Mouse (Mus musculus) megakaryocyte-erythroid progenitor cell, adult 5-6 weeks (primary cell): ENCODE results near the gene Fcgr1. TPM values are rescaled to one million over a fixed set of nuclear protein-coding genes. Genes with fewer than 3 reads are reported as not detected.

Source experiments
- ATAC-seq: replicated peaks from 2 replicates; pipeline ENCODE4 v1.8.0; 2016; ENCODE audit warnings: mild to moderate bottlenecking, inconsistent platforms; ENCODE audit not compliant: severe bottlenecking, poor library complexity, low FRiP score, low TSS enrichment
- total RNA-seq, 2 experiments: library from RNA; stranded (forward) in 1 of 2; stranded (reverse) in 1 of 2; fragments of 200-1000, 215-1000 nt in 1 of 2; fragments of >200 nt in 1 of 2; fragmentation: Nextera tagmentation in 1 of 2; gene quantifications; 2 replicates each; pipeline ENCODE4 v1.2.3; 2014 to 2017

The Fcgr1 gene
- total RNA-seq, 2 experiments from 2014 or later = not detected

DNA sequence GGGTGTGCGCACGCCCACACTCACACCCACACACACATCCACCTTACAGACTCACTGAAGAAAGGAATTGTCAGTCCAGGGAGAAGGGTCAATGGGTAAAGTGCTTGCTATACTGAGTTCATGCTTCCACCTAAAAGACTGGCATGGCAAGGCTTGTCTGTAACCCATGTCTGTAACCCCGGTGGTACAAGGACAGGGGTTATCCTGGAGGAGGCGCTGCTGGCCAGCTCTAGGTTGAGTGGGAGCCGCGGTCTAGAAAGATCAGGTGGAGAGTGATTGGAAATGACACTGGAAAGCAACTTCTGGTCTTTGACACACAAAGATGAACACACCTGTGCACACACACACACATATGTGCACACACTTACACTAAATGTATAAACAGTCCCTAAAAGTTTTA lies 13.1 kb downstream of the Fcgr1 start:
- ATAC-seq = no peak

DNA sequence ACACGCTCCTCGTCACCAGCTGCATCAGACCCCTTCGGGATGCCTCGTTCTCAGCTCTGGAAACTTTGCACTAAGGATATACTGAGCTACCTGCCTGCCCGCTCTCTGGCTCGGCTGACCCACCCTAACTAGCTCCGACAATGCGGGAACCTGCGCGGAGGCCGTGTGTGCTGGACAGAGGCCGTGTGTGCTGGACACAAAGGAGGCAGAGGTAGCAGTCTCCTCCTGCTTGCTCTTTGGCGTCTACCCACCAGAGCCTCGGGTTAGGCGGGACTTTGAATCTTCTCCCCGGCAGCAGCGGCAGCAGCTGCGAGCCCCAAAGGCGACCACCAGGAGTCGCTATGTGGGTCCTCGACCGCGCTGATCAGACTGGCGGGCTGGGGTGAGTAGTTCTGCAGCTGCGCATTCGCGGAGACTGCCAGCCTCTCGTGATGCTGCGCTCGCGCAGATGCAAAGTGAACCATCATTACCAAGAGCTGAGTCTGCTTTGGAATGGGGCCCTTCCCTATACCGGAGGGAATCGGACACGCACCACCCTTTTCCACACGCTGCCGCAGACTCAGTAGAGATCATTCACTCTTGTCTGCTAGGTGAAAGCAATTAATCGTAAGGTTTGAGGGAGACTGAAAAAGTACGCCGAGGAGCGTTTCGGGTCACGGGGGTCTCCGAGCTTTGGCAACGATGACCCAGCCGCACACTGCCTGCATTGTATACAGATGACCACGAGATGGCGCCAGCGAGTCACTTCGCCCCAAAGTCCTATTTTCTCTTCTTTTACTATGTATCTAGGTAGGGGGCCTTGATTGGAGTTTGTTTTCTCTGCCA lies 15.8 kb downstream of the Fcgr1 start:
- peak; percentile 93 for ATAC-seq

DNA sequence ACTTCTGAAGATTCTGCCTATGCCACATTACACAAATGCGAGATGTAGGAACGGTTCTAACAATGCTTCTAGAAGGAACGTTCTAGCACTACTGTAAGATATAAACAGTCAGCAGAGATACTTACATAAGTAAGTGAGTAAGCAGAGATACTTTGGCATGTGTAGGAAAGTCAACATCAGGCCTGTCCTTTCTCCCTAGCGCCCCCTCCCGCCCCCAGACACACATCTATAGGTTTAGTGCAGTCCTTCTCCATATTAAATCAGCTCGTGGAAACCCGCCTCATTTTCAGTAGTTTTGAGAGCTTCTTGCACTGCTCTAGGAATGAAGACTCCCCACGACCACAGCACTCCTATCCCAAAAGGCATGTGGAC lies 16.4 kb downstream of the Fcgr1 start:
- peak; percentile 62 for ATAC-seq

DNA sequence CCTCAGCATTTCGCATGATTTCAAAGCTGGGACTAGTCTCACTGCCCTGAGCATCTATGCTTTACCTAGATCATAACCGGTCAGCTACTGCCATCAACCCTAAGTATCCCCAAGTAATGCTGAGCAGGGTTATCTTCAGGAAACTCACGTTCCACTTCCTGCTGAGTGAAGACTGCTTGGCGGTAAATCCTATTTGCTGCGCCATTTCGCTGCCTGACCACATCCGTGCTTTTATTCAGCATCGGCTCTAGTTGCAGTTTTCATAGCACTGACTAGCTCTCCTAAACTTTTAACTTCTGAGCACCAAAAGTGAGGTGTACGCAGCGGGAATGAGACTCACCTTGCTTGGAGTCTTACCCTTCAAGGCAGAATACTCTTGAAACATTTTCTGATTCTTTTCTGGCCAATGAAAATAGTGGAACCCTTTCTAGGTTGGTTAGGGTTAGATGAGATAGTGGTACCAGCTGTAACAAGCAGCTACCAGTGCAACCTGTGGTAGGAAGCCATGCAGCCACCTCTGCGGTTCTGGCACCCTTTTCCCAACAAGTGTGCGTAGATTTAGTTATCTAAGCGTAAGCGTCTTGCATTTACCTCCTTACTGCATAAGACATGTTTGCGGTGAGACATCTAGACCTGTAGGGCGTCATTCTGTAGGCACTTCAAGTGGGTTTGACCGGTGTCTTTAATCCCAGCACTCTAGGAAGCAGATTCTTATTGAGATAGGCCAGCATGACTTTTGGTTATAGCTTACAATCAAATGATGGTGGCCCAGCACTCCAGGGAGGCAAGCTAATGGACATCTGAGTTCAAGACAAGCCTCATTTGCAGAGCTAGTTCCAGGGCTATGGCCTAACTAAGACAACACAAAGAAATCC lies 19.9 kb downstream of the Fcgr1 start:
- ATAC-seq = no peak

DNA sequence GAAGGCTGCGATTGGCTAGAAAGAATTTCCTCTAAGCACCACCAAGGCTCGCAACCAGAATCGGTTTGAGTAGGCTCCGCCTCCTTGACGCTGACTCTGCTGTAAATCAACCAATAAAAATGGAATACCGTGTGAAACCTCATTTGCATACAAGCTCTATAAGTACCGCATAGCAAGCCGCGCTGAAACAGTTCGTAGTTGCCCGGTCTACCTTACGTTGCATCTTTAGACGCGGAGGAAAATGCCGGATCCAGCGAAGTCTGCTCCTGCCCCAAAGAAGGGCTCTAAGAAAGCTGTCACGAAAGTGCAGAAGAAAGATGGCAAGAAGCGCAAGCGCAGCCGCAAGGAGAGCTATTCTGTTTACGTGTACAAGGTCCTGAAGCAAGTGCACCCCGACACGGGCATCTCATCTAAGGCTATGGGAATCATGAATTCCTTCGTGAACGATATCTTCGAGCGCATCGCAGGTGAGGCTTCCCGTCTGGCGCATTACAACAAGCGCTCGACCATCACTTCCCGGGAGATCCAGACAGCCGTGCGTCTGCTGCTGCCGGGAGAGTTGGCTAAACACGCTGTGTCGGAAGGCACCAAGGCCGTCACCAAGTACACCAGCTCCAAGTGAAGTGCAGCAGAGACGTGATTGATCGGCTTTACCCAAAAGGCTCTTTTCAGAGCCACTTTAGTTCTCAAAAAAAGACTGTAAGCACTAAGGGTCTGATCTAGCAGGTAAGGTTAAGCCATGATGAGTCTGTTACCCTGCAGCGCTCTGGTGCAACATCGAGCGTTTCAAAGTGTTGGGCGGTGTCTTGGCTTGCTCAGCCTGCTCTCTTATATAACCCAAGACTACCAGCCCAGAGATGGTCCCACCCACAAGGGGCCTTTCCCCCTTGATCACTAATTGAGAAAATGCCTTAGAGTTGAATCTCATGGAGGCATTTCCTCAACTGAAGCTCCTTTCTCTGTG lies 24.0 kb downstream of the Fcgr1 start, which contains the start of gene Hist2h2bb:
Hist2h2bb (plus strand) TSS at position 242 of the 964 bp plus-strand sequence.
- ATAC-seq = peak; percentile 90

DNA sequence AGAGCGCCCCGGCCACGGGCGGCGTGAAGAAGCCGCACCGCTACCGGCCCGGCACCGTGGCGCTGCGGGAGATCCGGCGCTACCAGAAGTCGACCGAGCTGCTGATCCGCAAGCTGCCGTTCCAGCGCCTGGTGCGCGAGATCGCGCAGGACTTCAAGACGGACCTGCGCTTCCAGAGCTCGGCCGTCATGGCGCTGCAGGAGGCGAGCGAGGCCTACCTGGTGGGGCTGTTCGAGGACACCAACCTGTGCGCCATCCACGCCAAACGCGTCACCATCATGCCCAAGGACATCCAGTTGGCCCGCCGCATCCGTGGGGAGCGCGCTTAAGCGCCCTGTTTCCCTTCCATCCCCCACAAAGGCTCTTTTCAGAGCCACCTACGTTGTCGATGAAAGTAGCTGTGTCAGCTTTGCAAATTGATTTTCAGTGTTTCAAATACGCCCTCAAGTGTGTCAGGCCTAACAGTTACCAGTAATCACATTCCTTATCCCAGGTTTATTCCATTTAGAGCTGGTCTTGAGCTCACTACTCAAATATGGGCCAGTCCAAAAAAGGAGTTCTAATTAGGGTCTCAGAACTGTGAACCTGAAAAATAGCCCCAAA lies 24.9 kb downstream of the Fcgr1 start:
- peak; percentile 36 for ATAC-seq

DNA sequence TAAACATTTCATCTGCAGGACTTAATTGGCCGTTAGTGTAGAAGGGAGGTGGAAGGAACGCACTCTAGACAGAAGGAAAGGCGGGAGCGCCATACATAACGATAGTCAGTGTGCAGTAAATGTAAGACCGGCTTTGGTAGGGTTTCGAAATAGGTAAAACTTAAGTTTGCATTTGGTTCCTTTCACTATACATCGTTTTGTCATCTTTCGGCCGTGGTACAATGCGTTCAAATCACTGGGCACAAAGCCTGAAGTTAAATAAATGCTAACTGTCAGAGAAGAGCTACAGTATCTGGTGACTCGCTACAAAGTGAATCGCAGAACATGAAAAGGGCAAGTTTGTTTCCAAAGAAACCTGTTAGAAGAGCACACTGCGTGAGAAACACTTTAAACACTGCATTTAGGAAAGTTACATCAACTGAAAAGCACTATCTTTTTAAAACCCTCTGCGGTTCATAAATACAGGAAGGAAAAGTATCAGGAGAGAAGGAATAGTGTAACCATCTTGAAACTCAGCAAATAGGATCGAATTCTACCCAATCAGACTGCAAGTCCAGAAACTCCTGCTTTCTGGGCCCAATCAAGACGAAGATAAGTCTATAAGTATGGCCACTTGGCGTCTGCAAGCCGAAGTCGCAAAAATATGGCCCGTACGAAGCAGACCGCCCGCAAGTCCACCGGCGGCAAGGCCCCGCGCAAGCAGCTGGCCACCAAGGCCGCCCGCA lies 25.6 kb downstream of the Fcgr1 start, which contains the start of gene Hist2h3b:
Hist2h3b (plus strand) TSS at position 604 of the 725 bp plus-strand sequence.
- ATAC-seq = peak; percentile 36; the same call in 1 of the 2 replicates

DNA sequence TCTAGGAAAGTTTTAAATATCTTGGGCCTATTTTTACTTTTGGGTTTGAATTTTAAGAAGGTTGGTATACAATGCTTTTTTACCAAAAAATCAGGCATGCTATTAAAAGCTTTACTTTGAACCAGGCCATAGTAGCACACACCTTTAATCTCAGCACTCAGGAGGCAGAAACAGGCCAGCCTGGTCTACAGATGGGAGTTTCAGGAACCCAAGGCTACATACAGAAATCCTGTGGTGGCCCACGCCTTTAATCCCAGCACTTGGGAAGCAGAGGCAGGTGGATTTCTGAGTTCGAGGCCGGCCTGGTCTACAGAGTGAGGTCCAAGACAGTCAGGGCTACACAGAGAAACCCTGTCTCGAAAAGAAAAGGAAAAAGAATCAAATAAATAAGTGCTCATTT lies 26.2 kb downstream of the Fcgr1 start:
- ATAC-seq = no peak

DNA sequence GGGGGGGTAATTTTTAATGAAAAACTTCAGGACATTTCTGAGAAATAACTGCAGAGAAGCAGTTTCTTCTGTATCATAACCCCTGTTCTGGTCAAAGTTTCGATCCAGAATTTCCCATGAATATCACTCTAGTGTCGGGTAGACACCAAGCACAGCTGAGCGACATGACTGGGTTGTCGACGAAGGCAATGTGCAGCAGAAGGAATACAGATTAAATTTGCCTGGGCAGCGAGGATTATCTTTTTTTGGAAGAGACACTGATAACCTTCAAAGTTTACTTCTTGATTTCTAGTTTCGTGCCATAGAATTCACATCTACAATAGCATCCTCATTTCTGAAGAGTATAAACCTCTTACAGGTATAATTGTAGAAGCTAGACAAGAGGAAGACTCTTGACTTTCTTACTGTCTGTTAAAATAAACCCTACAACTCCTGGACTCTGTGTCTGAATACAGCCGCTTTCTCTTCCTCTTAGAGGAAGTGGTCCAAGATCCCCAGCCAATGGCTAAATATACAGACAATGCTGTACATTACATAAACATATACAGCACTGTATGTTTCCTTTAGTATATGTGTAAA lies 27.5 kb downstream of the Fcgr1 start:
- no peak for ATAC-seq

DNA sequence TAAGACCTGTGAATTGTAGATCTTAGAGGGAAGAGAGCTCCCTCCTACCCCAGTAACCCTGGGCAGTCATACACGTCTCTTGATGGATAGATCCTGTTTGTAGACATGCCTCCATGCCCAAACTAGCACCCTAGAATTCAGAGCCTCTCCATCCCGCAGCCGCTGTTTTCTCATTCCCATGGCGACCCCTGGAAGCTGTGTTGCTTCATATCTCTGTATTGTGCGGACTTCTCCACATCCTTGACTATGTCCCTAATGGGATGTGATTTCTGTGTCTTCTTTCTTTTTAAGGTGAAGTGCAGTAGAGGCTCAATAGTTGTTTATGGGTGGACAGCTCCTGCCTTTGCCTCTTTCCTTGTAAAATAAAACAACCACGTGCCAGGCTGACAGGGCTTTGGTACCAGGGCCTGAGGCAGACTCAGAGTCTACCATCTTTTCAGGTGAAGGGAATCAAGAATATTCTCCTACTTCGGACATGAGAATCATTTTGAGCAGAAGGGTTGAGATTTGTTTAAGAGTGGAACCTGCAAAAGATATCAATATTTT lies 29.3 kb downstream of the Fcgr1 start:
- no peak for ATAC-seq

DNA sequence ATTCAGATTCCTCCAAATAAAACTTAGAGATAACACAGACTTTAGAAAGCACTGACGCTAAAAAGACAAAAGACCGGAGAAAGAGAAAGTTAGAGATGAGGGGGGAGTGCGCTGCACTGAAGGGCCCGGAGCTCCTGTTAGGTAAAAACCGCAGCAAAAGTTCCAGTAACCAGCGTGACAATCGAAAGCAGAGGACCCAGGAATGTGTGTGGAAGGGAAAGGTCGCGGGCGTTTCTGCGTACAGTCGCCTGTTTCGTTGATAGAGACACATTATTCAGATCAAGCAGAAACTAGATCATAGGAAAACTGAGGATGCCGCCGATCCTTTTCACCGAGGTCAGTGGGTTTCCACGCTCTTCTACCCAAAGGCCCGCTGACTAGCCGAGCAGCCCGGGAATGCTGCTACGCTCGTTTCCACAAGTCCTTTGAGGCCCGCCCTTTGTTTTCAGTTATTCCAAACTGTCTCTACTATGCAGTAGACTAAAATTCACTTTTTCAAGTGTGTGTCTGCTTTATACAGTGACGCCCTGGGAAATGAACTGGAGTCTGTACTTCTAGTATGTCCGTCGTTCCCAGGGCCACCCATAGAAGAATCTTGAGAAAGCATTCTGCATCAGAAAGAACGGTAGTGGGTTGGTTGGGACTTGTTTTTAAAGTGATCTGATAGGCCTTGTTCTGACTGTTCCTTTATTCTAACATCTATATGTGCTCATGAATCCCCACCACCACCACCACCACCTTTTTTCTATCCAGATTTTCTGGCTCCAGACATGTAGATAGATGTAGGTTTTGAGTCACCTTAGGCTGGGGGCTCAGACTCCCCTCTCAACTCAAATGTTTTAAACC lies 30.0 kb downstream of the Fcgr1 start:
- 0 out of 2 replicates have a peak, but pooled peaks have one; percentile 9 for ATAC-seq

DNA sequence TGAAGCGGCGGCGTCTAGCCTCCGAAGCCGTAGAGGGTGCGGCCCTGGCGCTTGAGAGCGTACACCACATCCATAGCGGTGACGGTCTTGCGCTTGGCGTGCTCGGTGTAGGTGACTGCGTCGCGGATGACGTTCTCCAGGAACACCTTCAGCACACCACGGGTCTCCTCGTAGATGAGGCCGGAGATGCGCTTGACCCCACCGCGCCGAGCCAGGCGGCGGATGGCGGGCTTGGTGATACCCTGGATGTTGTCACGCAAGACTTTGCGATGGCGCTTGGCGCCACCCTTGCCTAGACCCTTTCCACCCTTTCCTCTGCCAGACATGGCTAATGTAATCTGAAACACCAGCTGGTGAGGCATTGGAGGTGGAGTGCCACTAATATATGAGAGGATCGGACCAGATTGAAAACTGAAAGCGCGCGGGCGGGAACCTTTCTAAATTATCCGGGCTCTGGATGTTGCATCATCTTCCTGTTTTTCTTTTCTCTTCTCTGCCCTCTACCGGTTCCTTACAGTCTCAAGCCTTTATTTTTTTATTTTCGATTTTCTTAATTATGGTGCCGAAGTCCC lies 30.7 kb downstream of the Fcgr1 start, which contains the start of gene Hist2h4:
Hist2h4 (minus strand) TSS at position 333 of the 572 bp plus-strand sequence.
- peak; percentile 89 for ATAC-seq

DNA sequence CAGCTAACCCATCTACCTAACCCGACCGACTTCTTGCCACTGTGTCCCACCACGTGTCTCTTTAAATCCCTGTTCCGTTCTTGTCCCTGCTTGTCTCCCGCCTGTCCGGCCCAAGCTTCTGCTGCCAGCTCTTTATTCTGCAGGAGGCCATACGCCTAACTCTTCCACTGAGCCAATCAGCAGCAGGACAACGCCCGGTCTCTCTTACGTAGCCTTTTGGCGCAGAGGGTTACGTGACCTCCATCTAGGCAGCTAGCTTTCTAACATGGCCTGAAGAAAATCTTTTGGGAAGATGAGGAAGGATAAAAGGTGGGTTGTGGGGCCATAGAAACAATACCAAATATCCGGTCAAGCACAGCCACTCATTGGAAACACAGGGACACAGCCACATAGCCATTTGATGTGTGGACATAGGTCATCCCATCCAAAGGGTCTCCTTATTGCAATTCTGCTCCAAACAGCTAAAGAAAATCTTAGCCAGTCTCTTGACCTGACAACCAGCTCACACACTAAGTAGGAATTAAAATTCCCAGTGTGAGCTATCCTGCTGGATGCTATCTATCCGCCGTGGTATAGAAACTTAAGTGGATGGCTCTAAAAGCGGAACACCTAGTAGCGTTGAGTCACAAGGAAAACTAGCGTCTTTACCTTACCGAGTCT lies 31.4 kb downstream of the Fcgr1 start:
- ATAC-seq = peak; percentile 72

DNA sequence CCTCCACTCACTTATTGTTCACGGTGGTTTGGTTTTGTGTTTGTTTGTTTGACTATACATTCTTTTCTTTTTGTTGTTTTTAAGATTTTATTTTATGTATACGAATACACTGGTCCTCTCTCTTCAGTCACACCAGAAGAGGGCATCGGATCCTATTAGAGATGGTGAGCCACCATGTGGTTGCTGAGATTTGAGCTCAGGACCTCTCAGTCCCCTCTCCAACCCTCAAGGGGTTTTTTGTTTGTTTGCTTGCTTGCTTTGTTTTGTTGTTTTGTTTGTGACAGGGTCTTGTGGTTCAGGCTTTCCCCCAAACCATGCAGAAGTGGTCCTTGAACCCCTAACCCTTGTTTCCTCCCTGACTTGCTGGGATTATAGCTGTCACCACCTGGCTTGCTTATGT lies 32.1 kb downstream of the Fcgr1 start:
- ATAC-seq = no peak

DNA sequence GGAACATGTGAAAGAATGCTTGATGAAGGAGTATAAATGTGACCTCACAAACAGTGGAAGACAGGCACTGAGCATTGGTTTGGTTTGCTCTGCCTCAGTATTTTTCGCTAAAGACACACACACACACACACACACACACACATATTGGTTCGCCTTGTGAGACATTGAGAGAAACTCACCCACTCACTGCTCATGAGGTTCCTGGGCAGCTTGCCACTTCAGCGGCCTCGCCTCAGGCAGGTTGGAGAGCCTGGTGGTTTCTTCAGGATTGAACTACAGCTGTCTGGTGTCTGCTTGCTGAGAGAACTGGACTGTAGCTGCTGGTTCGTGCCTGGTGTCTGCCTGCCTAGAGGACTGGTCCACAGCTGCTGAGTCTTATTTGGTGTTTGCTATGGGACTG lies 33.5 kb downstream of the Fcgr1 start:
- no peak for ATAC-seq

DNA sequence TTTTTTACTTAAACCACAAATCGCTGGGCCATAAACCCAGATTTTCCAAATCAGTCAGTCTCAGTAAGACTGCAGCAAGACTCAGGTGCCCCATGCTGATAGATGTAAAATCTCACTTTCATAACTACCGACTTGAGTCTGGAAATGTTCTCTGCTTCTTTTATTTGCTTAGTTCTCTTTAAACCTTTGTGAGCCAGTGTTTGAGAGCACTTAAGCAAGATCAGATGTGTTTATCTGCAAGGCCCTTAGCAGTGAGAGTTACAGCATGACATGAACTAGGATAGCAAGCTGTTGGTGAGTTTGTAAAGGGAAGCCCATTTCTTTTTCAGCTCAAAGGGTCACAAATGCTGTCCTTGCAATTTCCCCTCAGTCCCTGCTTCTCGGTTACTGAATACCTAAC lies 36.6 kb downstream of the Fcgr1 start:
- ATAC-seq = no peak
